Mouse (Mus musculus) small intestine, adult 2 months (tissue): ENCODE measurements around the gene Aven. TPM values are rescaled to one million over a fixed set of nuclear protein-coding genes. Genes with fewer than 3 reads are reported as not detected.

Experiments used
- H3K27ac ChIP-seq: fragments of 200-500 bp; 2 replicates; pipeline ENCODE4 v1.5.1; 2012; ENCODE audit warnings: low read depth, low read length, control low read depth, inconsistent platforms; ENCODE audit not compliant: insufficient read depth
- H3K27me3 ChIP-seq: fragments of 200-500 bp; 2 replicates; pipeline ENCODE4 v1.6.1; 2012; ENCODE audit warnings: mild to moderate bottlenecking, moderate library complexity, low read length, inconsistent platforms; ENCODE audit not compliant: control insufficient read depth, insufficient read depth
- H3K36me3 ChIP-seq: fragments of 200-500 bp; 2 replicates; pipeline ENCODE4 v1.6.1; 2012; ENCODE audit warnings: mild to moderate bottlenecking, low read length, control low read depth, inconsistent platforms; ENCODE audit not compliant: control insufficient read depth, insufficient read depth
- H3K4me1 ChIP-seq: fragments of 200-500 bp; 2 replicates; pipeline ENCODE4 v1.6.1; 2012; ENCODE audit warnings: low read length, inconsistent platforms, mixed read lengths; ENCODE audit not compliant: control insufficient read depth, insufficient read depth, insufficient read length
- H3K4me3 ChIP-seq: fragments of 200-500 bp; 2 replicates; pipeline ENCODE4 v1.5.1; 2012; ENCODE audit warnings: low read depth, mild to moderate bottlenecking, control low read depth, inconsistent platforms, low read length, moderate library complexity
- CTCF ChIP-seq: fragments of 200-500 bp; IDR thresholded peaks from 2 replicates; pipeline ENCODE4 v1.5.1; 2012; ENCODE audit warnings: low read depth, mild to moderate bottlenecking, control low read depth, inconsistent platforms, low read length, moderate library complexity, mixed read lengths; ENCODE audit not compliant: insufficient replicate concordance, insufficient read length; ENCODE audit errors: extremely low read depth
- POLR2A ChIP-seq: fragments of 200-500 bp; IDR thresholded peaks from 2 replicates; pipeline ENCODE4 v1.6.1; 2012; ENCODE audit warnings: low read depth, mild to moderate bottlenecking, control low read depth, inconsistent platforms, low read length, moderate library complexity
- WGBS: fragments of 180-500 bp; shearing (Covaris S2); methylation state at CpG from one replicate; pipeline ENCODE4 v1.1.7; 2018; 5-methylcytosine and 5-hydroxymethylcytosine counted together
- polyA plus RNA-seq: library from polyadenylated mRNA; depleted of rRNA; stranded (reverse); fragments of >200 nt; gene quantifications from 2 replicates; pipeline ENCODE4 v1.2.3, GENCODE M21; 2012

The Aven gene
- polyA plus RNA-seq, 1 experiment, result 2.2 TPM

DNA sequence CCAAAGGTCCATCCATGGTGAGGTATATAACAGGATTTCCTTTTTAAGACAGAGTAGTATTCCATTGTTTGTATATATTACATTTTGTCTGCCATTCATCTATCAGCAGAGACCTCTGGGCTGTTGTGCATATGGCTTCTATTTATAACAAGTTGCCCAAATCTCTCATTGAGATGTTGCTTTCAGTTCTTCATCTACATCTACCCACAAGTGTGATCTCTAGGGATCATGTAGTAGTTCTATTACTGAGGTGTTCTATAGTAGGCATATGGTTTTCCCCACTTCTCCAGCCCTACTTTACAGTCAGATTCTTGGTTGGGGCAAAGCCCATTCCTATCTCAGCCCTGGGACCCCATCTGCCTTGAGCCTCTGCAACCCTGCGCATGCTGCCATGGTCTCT is 72.3 kb downstream of the Aven start:
- Histone ChIP-seq H3K27me3 (no peaks in the 10 kb centered on the region), H3K4me3 (no peak overlapping the region), H3K4me1 (no peaks in the 10 kb centered on the region), H3K36me3 (no peaks in the 10 kb centered on the region), H3K27ac (no peak overlapping the region)
- WGBS, result 97% methylated on average over 1 of the region's 1 CpGs
- no peak for TF ChIP-seq CTCF
- no peak for TF ChIP-seq POLR2A

DNA sequence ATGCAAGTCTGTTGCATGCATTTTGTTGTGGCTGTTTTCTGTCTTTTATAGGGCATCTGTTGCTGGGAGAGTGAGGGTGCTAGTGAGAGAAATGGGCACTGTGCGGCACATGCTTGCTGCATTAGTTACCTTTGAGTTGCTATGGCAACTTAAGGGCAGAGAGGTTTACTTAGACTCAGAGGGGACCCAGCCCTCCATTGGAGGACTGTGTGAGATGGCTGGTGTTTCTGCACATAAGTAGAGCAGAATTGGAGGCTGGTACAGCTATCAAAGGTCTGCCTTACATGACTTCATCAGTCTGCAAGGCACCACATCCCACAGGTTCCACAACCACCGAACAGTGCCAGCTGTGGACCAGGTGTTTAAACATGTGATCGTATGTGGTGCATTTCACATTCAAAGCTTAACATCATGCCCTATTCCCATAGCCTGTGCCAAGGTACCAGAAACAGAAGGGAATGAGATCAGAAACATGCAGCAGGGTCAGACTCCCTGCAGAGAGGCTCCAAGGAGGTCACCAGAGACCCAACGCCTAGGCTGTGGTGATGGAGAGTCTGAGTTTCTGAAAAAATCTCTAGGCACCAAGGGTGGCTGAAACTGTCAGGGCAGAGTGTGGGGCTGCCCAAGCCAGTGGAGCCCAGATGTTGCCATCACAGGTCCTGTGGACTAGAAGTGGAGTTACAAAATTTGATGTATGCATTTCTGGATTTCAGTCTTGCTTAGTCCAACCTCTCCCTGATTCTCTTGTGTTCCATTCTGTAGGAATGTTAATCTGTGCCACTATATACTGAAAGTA is 73.7 kb downstream of the Aven start:
- H3K27ac ChIP-seq, result no peak overlapping the region
- 89% methylated on average over 4 of the region's 4 CpGs for WGBS
- no peaks in the 10 kb centered on the region for H3K4me1 ChIP-seq
- H3K36me3 ChIP-seq, result no peaks in the 10 kb centered on the region
- H3K4me3 ChIP-seq, result no peak overlapping the region
- no peaks in the 10 kb centered on the region for H3K27me3 ChIP-seq
- TF ChIP-seq POLR2A (no peak), CTCF (no peak)

DNA sequence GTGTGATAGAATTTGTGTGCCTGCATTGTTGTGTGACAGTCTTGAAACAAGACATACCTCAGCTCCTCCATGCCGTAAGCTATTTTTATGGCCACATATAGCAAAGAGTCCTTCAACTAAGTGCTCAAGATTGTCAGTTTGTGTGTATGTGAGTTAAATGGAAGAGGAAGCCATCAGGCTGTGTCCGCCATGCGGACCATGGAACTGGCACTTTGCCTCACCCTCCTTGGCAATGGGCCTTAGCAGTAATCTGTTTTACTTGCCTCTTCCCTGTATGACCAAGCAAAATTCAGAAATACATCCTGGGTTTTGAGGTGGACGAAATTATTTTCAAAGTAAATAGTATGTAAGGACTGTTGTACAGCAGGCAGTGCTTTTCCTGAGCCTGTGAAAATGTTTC is 75.0 kb downstream of the Aven start:
- H3K27ac ChIP-seq, result no peak overlapping the region
- H3K4me1 ChIP-seq, result no peaks in the 10 kb centered on the region
- H3K4me3 ChIP-seq, result no peak overlapping the region
- H3K36me3 ChIP-seq, result no peaks in the 10 kb centered on the region
- H3K27me3 ChIP-seq, result no peaks in the 10 kb centered on the region
- TF ChIP-seq CTCF, result no peak
- no peak for TF ChIP-seq POLR2A
- WGBS, result 80% methylated on average over 4 of the region's 4 CpGs

DNA sequence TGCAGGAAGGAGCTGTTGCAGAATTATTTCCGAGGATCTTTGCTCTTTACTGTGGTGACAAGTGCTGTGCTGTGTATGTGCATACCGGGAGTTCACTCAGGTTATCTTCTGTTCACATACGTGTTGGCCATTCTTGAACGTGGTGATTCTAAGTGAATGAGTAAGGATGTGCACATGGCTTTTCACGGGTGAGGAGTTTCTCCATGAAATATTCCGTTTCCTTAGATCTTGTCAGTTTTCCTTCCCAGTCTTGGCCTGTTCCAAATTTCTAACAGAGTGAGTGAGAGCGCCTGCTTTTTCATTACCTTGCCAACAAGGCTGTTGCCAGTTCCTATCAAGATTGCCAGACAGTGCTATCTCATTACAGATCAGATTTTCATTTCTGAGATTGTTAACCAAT is 98.2 kb downstream of the Aven start:
- H3K36me3 ChIP-seq, result no peaks in the 10 kb centered on the region
- WGBS, result 71% methylated on average over 7 of the region's 7 CpGs
- H3K4me1 ChIP-seq, result no peaks in the 10 kb centered on the region
- TF ChIP-seq CTCF (no peak), POLR2A (no peak)
- no peaks in the 10 kb centered on the region for H3K27me3 ChIP-seq
- H3K27ac ChIP-seq, result no peak overlapping the region
- no peak overlapping the region for H3K4me3 ChIP-seq

GRCm38 (mm10) chr2:112591451-112591871 is 98.7 kb downstream of the Aven start:
- TF ChIP-seq CTCF (no peak), POLR2A (no peak)
- WGBS, result 69% methylated on average over 6 of the region's 6 CpGs
- Histone ChIP-seq H3K4me3 (no peak overlapping the region), H3K4me1 (no peaks in the 10 kb centered on the region), H3K27ac (no peak overlapping the region), H3K36me3 (no peaks in the 10 kb centered on the region), H3K27me3 (no peaks in the 10 kb centered on the region)

DNA sequence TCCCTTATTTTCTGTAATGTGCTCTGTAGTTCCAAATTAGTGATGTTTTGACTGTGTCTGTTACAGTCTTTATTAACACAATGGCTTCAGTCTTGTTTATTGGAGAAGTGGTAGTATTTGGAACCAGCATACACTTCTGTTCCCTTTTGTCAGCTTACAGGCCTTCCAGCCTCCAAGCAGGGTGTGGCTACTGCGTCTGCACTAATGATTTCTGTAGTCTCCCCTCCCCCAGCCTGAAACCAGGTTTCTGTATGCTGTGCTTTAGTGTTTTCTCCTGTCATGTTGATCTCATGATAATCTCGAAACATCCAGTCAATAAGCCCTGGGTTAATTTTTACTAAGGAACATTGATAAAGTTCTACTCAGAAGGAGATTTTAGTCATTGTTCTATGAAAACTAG is 100.6 kb downstream of the Aven start:
- TF ChIP-seq POLR2A (no peak), CTCF (no peak)
- no peak overlapping the region for H3K4me3 ChIP-seq
- no peak overlapping the region for H3K27ac ChIP-seq
- no peaks in the 10 kb centered on the region for H3K4me1 ChIP-seq
- no peaks in the 10 kb centered on the region for H3K27me3 ChIP-seq
- no peaks in the 10 kb centered on the region for H3K36me3 ChIP-seq
- WGBS, result 39% methylated on average over 2 of the region's 2 CpGs

DNA sequence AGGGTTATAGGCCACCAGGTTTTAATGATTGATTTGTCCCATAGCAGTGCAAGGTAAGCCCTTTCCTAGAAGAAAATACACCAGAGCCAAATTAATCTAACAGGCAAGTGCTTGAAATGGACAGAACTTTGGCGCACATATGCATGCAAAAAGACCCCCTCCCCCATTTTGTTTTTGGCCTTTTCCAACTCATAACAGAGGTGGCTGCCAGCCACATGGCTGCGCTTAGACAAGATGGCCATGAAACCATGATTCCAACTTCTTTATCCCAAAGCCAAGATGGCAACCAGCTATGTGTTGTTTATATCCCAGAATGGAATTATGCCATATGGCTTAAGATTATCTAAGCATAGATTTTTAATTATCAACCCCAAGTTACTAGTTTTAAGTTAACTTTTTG is 101.0 kb downstream of the Aven start:
- H3K4me1 ChIP-seq, result no peaks in the 10 kb centered on the region
- 95% methylated on average over 2 of the region's 2 CpGs for WGBS
- no peaks in the 10 kb centered on the region for H3K27me3 ChIP-seq
- H3K27ac ChIP-seq, result no peak overlapping the region
- H3K36me3 ChIP-seq, result no peaks in the 10 kb centered on the region
- H3K4me3 ChIP-seq, result no peak overlapping the region
- TF ChIP-seq POLR2A (no peak), CTCF (no peak)

DNA sequence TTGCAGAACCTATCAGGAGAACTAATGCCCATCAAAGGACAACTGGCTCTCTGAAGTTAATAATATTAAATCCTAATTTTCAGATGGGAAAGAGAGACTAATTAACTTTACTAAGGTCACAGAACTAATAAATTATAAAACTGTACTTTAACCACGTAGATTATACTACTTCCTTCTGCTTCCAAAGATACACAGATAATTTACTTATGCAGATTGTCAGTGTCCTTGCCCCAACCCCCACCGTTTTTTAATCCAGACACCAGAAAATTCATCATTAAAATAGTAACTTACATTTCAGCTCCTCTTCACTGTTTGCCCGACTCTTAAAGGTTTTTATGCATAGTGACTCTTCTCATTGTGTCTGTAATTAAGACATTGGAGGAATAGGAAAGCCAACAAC is 103.0 kb downstream of the Aven start:
- H3K27me3 ChIP-seq, result no peaks in the 10 kb centered on the region
- H3K4me3 ChIP-seq, result no peak overlapping the region
- H3K36me3 ChIP-seq, result no peaks in the 10 kb centered on the region
- no peak overlapping the region for H3K27ac ChIP-seq
- 63% methylated on average over 3 of the region's 3 CpGs for WGBS
- no peaks in the 10 kb centered on the region for H3K4me1 ChIP-seq
- no peak for TF ChIP-seq CTCF
- TF ChIP-seq POLR2A, result no peak
